Mouse (Mus musculus): ENCODE measurements around the gene Tbc1d4.

DNA sequence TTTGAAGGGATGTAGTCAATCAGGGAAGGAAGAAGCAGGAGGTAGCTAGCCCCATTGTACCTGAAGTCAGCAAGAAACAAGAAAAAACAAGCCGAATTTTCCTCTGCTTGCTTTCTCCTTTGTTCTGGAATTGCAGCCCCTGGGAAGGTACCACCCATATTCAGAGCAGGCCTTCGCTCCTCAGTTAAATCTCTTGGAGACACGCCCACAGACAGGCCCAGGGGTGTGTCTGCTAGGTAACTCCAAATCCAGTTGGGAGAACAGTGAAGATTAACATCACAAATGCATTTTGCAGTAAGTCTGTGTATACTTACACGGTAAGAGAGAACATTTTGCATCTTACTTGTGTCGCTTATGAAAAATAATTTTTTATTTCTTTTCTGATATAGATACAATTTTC, 92.1 kb downstream of the Tbc1d4 start:
- TF ChIP-seq CTCF (IDR thresholded peaks at IDR 0.05; ENCODE audit: low read depth, low read length) (no peak), EP300 (IDR thresholded peaks at IDR 0.05; ENCODE audit: insufficient read depth, low read depth, low read length) (no peak)

All from ES-Bruce4 (cell line).